Comparison of ENCODE assay signal across 25 mouse cellular contexts in genomic region chr17:32927803-32928202, GRCm38 (mm10). TPM values are rescaled to one million over a fixed set of nuclear protein-coding genes. Genes with fewer than 3 reads are reported as not detected.
DNase-seq lines count a peak whose midpoint lies in the region; ATAC-seq and TF ChIP-seq lines count a peak whose summit lies in the region.
"Had no signal": no experiment of that assay in that cellular context is flagged by ENCODE, and none has a peak within 500 bp of the region (broad histone marks: within the 10 kb centered on the region; RNA-seq: fewer than 3 reads in every experiment).

No protein-coding gene starts in this region.

- no peak overlapping the region for H3K9ac ChIP-seq in intestine, embryonic 15.5 days
- no peak overlapping the region for H3K9ac ChIP-seq in intestine, postnatal 0 days (ENCODE audit: low read depth, low read length)
- H3K9ac ChIP-seq: embryonic facial prominence, embryonic 13.5 days; embryonic facial prominence, embryonic 15.5 days; forebrain, embryonic 12.5 days had no signal

- no peak for DNase-seq in spleen, postnatal 10 days (ENCODE audit: low spot score in 2 of 2)
- no peak for DNase-seq in kidney, postnatal 4 days
- no peak for DNase-seq in frontal cortex, postnatal 25 days (ENCODE audit: low spot score in 2 of 2)
- no peak for DNase-seq in thymus, postnatal 0 days (ENCODE audit: low spot score)
- DNase-seq: adrenal gland, adult 8-10 months; adrenal gland, postnatal 14 days; adrenal gland, postnatal 36 days; cerebellum, adult 11-12 months; cerebellum, adult 2 months; cerebellum, adult 9-11 months; cerebellum, postnatal 14 days; cerebellum, postnatal 36 days; embryo, embryonic 11 days had no signal

- no peak for TF ChIP-seq POLR2A in small intestine, adult 2 months (IDR thresholded peaks at IDR 0.05; ENCODE audit: low read depth, low read length)

- TF ChIP-seq CTCF in intestine, postnatal 0 days (IDR thresholded peaks at IDR 0.05; ENCODE audit: low read depth) = no peak
- no peak for TF ChIP-seq CTCF in small intestine, adult 2 months (IDR thresholded peaks at IDR 0.05; ENCODE audit: extremely low read depth, insufficient read length, insufficient replicate concordance, low read depth, low read length)

- peak overlapping the region; percentile 54 for H3K27ac ChIP-seq in intestine, embryonic 15.5 days
- peak overlapping the region; percentile 75 for H3K27ac ChIP-seq in intestine, postnatal 0 days (ENCODE audit: low read depth, low read length)
- peak overlapping the region; percentile 96 for H3K27ac ChIP-seq in small intestine, adult 2 months (ENCODE audit: insufficient read depth, low read depth, low read length)
- H3K27ac ChIP-seq: embryonic facial prominence, embryonic 13.5 days; embryonic facial prominence, embryonic 15.5 days; forebrain, embryonic 10.5 days; forebrain, embryonic 12.5 days had no signal

- no peaks in the 10 kb centered on the region for H3K9me3 ChIP-seq in intestine, embryonic 15.5 days
- no peaks in the 10 kb centered on the region for H3K9me3 ChIP-seq in intestine, postnatal 0 days (ENCODE audit: control insufficient read depth)
- H3K9me3 ChIP-seq: embryonic facial prominence, embryonic 13.5 days; embryonic facial prominence, embryonic 15.5 days; forebrain, embryonic 10.5 days; forebrain, embryonic 12.5 days had no signal

- peak; percentile 80 for ATAC-seq in intestine, embryonic 15.5 days
- ATAC-seq in intestine, postnatal 0 days = peak; percentile 77
- ATAC-seq: activated CD4-positive, CD25-positive, alpha-beta regulatory T cell, adult 4 months; forebrain, embryonic 14.5 days; forebrain, embryonic 16.5 days had no signal

- no peak overlapping the region for H3K4me3 ChIP-seq in intestine, embryonic 15.5 days (replicated peaks)
- H3K4me3 ChIP-seq in intestine, postnatal 0 days (ENCODE audit: low read depth, low read length) = no peak overlapping the region
- H3K4me3 ChIP-seq in small intestine, adult 2 months (ENCODE audit: low read depth, low read length) = no peak overlapping the region
- H3K4me3 ChIP-seq: embryonic facial prominence, embryonic 13.5 days; embryonic facial prominence, embryonic 15.5 days; erythroblast, embryonic 14.5 days; forebrain, embryonic 10.5 days; forebrain, embryonic 12.5 days had no signal

- H3K36me3 ChIP-seq in intestine, embryonic 15.5 days = no peaks in the 10 kb centered on the region
- H3K36me3 ChIP-seq in intestine, postnatal 0 days (ENCODE audit: control insufficient read depth, insufficient read depth) = no peaks in the 10 kb centered on the region
- peaks cover 2% of the 10 kb centered on the region; the same call in 1 of the 2 replicates for H3K36me3 ChIP-seq in small intestine, adult 2 months (ENCODE audit: control insufficient read depth, insufficient read depth, low read length)
- H3K36me3 ChIP-seq: embryonic facial prominence, embryonic 13.5 days; embryonic facial prominence, embryonic 15.5 days; forebrain, embryonic 10.5 days; forebrain, embryonic 12.5 days had no signal

- no peaks in the 10 kb centered on the region for H3K27me3 ChIP-seq in intestine, embryonic 15.5 days (replicated peaks)
- no peaks in the 10 kb centered on the region for H3K27me3 ChIP-seq in intestine, postnatal 0 days (replicated peaks; ENCODE audit: control insufficient read depth, insufficient read depth, low read length)
- no peaks in the 10 kb centered on the region for H3K27me3 ChIP-seq in small intestine, adult 2 months (ENCODE audit: control insufficient read depth, insufficient read depth, low read length)
- H3K27me3 ChIP-seq: embryonic facial prominence, embryonic 15.5 days had no signal

- peaks cover 6% of the 10 kb centered on the region; the same call in 1 of the 2 replicates for H3K4me1 ChIP-seq in intestine, embryonic 15.5 days (replicated peaks)
- no peaks in the 10 kb centered on the region; the same call in 1 of the 2 replicates for H3K4me1 ChIP-seq in intestine, postnatal 0 days (replicated peaks; ENCODE audit: control insufficient read depth, insufficient read depth, low read length)
- peaks cover 46% of the 10 kb centered on the region for H3K4me1 ChIP-seq in small intestine, adult 2 months (ENCODE audit: control insufficient read depth, insufficient read depth, insufficient read length, low read length)
- H3K4me1 ChIP-seq: embryonic facial prominence, embryonic 15.5 days had no signal

- 64% methylated on average over 5 of the region's 5 CpGs for whole genome bisulfite sequencing in intestine, embryonic 15.5 days
- WGBS in intestine, postnatal 0 days = 38% methylated on average over 5 of the region's 5 CpGs
- WGBS in small intestine, adult 2 months = 31% methylated on average over 5 of the region's 5 CpGs

- H3K4me2 ChIP-seq in intestine, embryonic 15.5 days (replicated peaks) = no peak overlapping the region
- peak overlapping the region; percentile 30; the same call in 1 of the 2 replicates for H3K4me2 ChIP-seq in intestine, postnatal 0 days (replicated peaks; ENCODE audit: low read depth)
- H3K4me2 ChIP-seq: embryonic facial prominence, embryonic 13.5 days; embryonic facial prominence, embryonic 15.5 days; forebrain, embryonic 12.5 days had no signal

RNA-seq across cellular contexts. Expression of gene Cyp4f14, which starts 10.7 kb away (rescaled TPM):
- 2.7 and 2.9 TPM in 2 replicates for polyA plus RNA-seq in intestine, embryonic 15.5 days (2015; fragmentation: Nextera tagmentation; extraction: Ambion mirVana)
- polyA plus RNA-seq in intestine, postnatal 0 days (2015; fragmentation: Nextera tagmentation; extraction: Ambion mirVana) = 1.7 and 1.9 TPM in 2 replicates
- polyA plus RNA-seq in small intestine, adult 2 months (2012; rRNA removed) = 364 and 1,373 TPM in 2 replicates
- 0.06 and 0.17 TPM in 2 replicates for polyA plus RNA-seq in thymus, postnatal 0 days (2015; fragmentation: Nextera tagmentation; extraction: Ambion mirVana)
- polyA plus RNA-seq: activated CD4-positive, CD25-positive, alpha-beta regulatory T cell, adult 4 months; embryonic facial prominence, embryonic 11.5 days; embryonic facial prominence, embryonic 13.5 days; embryonic facial prominence, embryonic 15.5 days; erythroblast, embryonic 14.5 days; forebrain, embryonic 10.5 days; forebrain, embryonic 12.5 days; forebrain, embryonic 14.5 days had no signal

RNA-seq across cellular contexts. Expression of gene Cyp4f13, which starts 19.4 kb away (rescaled TPM):
- polyA plus RNA-seq in intestine, embryonic 15.5 days (2015; fragmentation: Nextera tagmentation; extraction: Ambion mirVana) = 21.1 and 22.4 TPM in 2 replicates
- polyA plus RNA-seq in intestine, postnatal 0 days (2015; fragmentation: Nextera tagmentation; extraction: Ambion mirVana) = 61.8 and 62.9 TPM in 2 replicates
- 45.0 and 112 TPM in 2 replicates for polyA plus RNA-seq in small intestine, adult 2 months (2012; rRNA removed)
- 11.1 and 14.0 TPM in 2 replicates for polyA plus RNA-seq in thymus, postnatal 0 days (2015; fragmentation: Nextera tagmentation; extraction: Ambion mirVana)

RNA-seq across cellular contexts. Expression of gene Zfp870, which starts 36.4 kb away (rescaled TPM):
- 6.4 and 6.9 TPM in 2 replicates for polyA plus RNA-seq in intestine, embryonic 15.5 days (2015; fragmentation: Nextera tagmentation; extraction: Ambion mirVana)
- 2.9 and 3.0 TPM in 2 replicates for polyA plus RNA-seq in intestine, postnatal 0 days (2015; fragmentation: Nextera tagmentation; extraction: Ambion mirVana)
- polyA plus RNA-seq in small intestine, adult 2 months (2012; rRNA removed) = 0.09 and 0.30 TPM in 2 replicates
- 1.2 and 1.9 TPM in 2 replicates for polyA plus RNA-seq in thymus, postnatal 0 days (2015; fragmentation: Nextera tagmentation; extraction: Ambion mirVana)

RNA-seq across cellular contexts. Expression of gene Zfp472, which starts 37.8 kb away (rescaled TPM):
- polyA plus RNA-seq in intestine, embryonic 15.5 days (2015; fragmentation: Nextera tagmentation; extraction: Ambion mirVana) = 10.0 and 10.7 TPM in 2 replicates
- polyA plus RNA-seq in intestine, postnatal 0 days (2015; fragmentation: Nextera tagmentation; extraction: Ambion mirVana) = 4.9 and 5.3 TPM in 2 replicates
- polyA plus RNA-seq in small intestine, adult 2 months (2012; rRNA removed) = 0.18 and 0.25 TPM in 2 replicates
- polyA plus RNA-seq in thymus, postnatal 0 days (2015; fragmentation: Nextera tagmentation; extraction: Ambion mirVana) = 19.5 and 20.6 TPM in 2 replicates

Comparison
In these comparisons a context has a peak if more than half of its experiments do, and no peak if none do; other contexts are left out.
1. RNA of gene Cyp4f14, which starts 10.7 kb away (polyA plus RNA-seq): 364 to 1,373 TPM in small intestine, adult 2 months; 2.7 to 2.9 TPM in intestine, embryonic 15.5 days, 1.7 to 1.9 TPM in intestine, postnatal 0 days and 0.06 to 0.17 TPM in thymus, postnatal 0 days; every median in the first group is over 10 times any median in the second.
2. Peak in every context shown above with its lines, with median percentiles within 50 percentile points of each other: H3K27ac ChIP-seq.